Mouse (Mus musculus) liver, adult 2 months (tissue): ENCODE results near the gene C2cd2.

Experiments used
- CTCF ChIP-seq: fragments of 200-500 bp; IDR thresholded peaks from 2 replicates; pipeline ENCODE4 v1.5.1; 2011; ENCODE audit warnings: low read depth, low read length, control low read depth
- POLR2A ChIP-seq: fragments of 200-500 bp; IDR thresholded peaks from 2 replicates; pipeline ENCODE4 v1.6.1; 2011; ENCODE audit warnings: low read length, control low read depth; ENCODE audit not compliant: insufficient read depth; ENCODE audit errors: extremely low read depth

DNA sequence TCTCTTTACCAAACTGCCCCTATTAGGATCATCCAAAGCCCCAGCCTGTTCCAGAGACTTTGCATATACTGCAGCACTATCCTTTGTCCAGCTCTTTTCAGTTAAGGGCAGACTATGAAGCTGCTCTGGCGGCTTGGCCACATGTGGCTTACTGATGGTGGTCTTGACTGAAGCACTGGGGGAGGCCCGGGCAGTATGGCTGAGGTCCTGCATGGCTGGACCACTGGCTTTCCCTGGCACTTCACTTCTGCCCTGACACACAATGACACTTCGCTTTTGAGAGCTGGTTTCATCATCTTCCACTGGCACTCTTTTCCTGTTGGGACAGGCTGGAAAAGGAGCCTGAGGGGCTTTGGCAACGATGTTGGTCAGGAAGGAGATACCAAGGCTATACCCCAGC lies 10.0 kb downstream of the C2cd2 start:
- no peak for TF ChIP-seq CTCF
- TF ChIP-seq POLR2A: no peak
